Mouse (Mus musculus) left cerebral cortex, postnatal 36 days (tissue): ENCODE data around the gene Slc30a5. TPM values are rescaled to one million over a fixed set of nuclear protein-coding genes. Genes with fewer than 3 reads are reported as not detected.

Experiments used
- DNase-seq, 2 experiments: peaks; one replicate each; pipeline ENCODE4 v3.0.0; 2021 to 2022; ENCODE audit warnings: low spot score in 2 of 2, mixed read lengths in 1 of 2
- intact Hi-C: fragments of 180-260 bp; cut with DNase I; formaldehyde crosslinking; loops from one replicate; pipeline ENCODE4 v1.15.1; 2025
- total RNA-seq, 2 experiments: library from RNA; stranded (reverse); gene quantifications; 2 replicates each; pipeline ENCODE4 v1.2.3; 2021

The Slc30a5 gene
- total RNA-seq, 2 experiments from 2014 or later, result 44.7 to 46.4 TPM

DNA sequence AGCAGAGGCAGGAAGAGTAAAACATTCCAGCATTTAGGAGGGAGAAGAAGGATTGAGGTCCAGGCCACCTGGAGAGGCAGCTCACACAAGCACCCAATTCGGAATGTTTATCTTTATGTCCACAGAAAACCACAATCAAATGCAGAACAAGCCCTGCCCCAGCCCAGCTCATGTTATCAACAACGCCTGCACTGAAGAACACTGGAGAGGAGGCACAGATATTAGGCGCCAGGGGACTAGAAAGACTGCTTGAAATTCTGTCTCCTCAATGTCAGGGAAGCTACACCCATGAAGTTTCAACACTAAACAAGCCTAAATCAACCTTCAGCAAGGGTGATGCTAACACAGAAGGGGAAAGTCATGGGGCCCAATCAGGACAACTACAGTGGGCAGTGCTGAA lies 55.7 kb downstream of the Slc30a5 start:
- DNase-seq, result no peak
- intact Hi-C loops, result no loop called here

- intact Hi-C loops, result no loop called here
- no peak for DNase-seq
Observed at GRCm38 (mm10) chr13:100776710-100777109, 56.5 kb downstream of the Slc30a5 start.

- intact Hi-C loops, result no loop called here
- no peak for DNase-seq
Observed at GRCm38 (mm10) chr13:100776056-100776419, 57.2 kb downstream of the Slc30a5 start.

GRCm38 (mm10) chr13:100775252-100776055 lies 57.8 kb downstream of the Slc30a5 start, which contains the start of gene Cenph:
Cenph (minus strand) TSS chr13:100775899.
- DNase-seq, result peak; percentile 73 to 74
- intact Hi-C loops, result no loop called here

DNA sequence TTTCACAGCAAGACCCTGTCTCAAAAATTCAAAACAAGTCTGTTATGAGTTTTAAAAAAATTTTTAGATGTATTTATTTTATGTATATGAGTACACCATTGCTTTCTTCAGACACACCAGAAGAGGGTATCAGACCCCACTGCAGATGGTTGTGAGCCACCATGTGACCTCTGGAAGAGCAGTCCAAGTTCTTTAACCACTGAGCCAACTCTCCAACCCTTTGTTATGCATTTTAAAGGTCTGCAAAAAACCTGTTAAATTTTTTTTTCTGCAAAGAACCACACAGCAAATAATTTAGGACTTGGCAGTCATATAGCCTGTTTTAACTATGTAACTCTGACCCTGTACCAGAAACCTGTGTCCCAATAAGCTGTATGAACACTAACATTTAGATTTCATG lies 58.5 kb downstream of the Slc30a5 start:
- no peak for DNase-seq
- intact Hi-C loops, result no loop called here

DNA sequence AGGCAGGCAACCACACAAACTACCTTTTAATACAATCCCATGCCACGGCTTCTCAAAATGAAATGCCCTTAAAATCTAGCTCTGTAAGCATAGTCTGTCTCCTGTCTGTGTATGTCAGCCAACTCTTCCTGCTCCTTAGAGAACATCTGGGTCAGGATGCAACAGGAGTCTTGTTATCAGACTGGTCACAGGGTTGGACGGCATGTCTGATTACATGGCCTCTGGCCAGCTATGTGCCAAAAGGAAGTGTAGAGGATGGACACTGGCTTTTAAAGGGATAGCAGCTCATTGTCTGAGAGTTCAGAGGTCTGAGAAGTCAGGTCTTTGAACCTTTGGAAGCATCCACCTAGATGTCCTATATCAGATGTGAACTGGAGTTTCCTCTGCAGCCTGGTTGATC lies 77.9 kb downstream of the Slc30a5 start:
- DNase-seq, result no peak
- intact Hi-C loops, result no loop called here

DNA sequence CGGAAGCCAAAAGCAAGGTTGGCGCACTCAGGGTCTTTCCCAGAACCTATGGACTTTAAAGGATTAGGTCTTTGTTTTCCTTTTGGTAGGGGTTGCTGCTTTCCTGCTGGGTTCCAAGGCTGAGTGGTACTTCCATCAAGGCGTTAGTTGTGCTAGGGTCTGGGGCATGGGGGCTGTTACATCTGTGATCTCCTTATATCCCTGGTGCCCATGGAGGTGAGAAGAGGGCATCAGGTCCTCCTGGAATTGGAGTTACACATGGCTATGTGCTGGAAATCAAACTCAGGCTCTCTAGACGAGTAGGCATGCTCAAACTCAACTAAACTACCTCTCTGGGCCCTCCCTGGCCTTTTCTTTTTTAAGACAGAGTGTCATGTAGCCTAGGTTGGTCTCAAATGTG lies 79.0 kb downstream of the Slc30a5 start:
- intact Hi-C loops, result no loop called here
- DNase-seq, result no peak

DNA sequence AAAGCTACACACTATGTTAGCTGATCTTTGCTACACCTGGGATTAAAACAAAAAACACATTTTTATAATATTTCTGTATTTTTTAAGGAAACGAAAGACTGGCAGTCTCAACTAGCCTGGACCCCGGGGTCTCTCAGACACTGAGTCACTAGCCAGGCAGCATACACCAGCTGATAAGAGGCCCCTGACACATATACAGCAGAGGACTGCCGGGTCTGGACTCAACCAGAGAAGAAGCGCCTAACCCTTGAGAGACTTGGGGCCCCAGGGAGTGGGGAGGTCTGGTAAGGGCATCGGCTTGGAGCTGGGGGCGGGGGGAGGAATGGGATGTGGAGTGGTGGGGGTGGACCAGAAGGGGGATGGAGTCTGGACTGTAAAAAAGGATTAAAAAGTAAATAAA lies 80.2 kb downstream of the Slc30a5 start:
- intact Hi-C loops, result no loop called here
- DNase-seq, result no peak

Other genes with a start within 250 kb of the Slc30a5 start
- gene Marveld2, start 216.5 kb downstream of the Slc30a5 start, total RNA-seq, result 1 to 10 TPM; 1.2 to 2.4 TPM
- gene Ak6, start 182.4 kb downstream of the Slc30a5 start, total RNA-seq, result 10 to 100 TPM; 77.2 to 87.9 TPM
- gene Rad17, start 182.4 kb downstream of the Slc30a5 start, total RNA-seq, result 10 to 100 TPM; 12.7 to 15.0 TPM
- gene Taf9, start 181.8 kb downstream of the Slc30a5 start, total RNA-seq, result 10 to 100 TPM; 26.8 to 35.9 TPM
- under 1 TPM; 0.16 to 0.17 TPM for gene Ccdc125, start 163.7 kb downstream of the Slc30a5 start, total RNA-seq
- gene Cdk7, start 102.5 kb downstream of the Slc30a5 start, total RNA-seq, result 10 to 100 TPM; 39.2 to 42.3 TPM
- gene Mrps36, start 88.8 kb downstream of the Slc30a5 start, total RNA-seq, result 10 to 100 TPM; 48.0 to 56.9 TPM
- gene Cenph, start 57.5 kb downstream of the Slc30a5 start, total RNA-seq, result under 1 TPM; 0.63 to 0.69 TPM
- gene Ccnb1, start 46.9 kb downstream of the Slc30a5 start, total RNA-seq, result 1 to 10 TPM in 1 of 2 experiments, under 1 TPM in 1; 0.70 to 1.0 TPM